Mouse (Mus musculus) MEL (cell line): ENCODE measurements at regions not wholly inside any gene's neighbourhood (a gene's known extent, or its start where the extent isn't known, plus 50 kb on each side); places are given as distances from the start of the nearest gene placed in this dataset.

Experiments used
- CTCF ChIP-seq, 3 experiments: IDR thresholded peaks in 2 of 3; conservative IDR thresholded peaks in 1 of 3; 2 replicates each; pipeline ENCODE4 v1.5.1; 2011 to 2012; ENCODE audit warnings: low read length in 3 of 3, low read depth in 2 of 3, mild to moderate bottlenecking in 2 of 3, improper control_type of control experiment in 1 of 3, inconsistent platforms in 1 of 3, mixed read lengths in 1 of 3, moderate library complexity in 1 of 3; ENCODE audit not compliant: control insufficient read depth in 1 of 3, insufficient read depth in 1 of 3, poor library complexity in 1 of 3, severe bottlenecking in 1 of 3
- EP300 ChIP-seq, 2 experiments: IDR thresholded peaks; 2 replicates each; pipeline ENCODE4 v1.6.1; 2011; ENCODE audit warnings: improper control_type of control experiment in 2 of 2, low read length in 2 of 2, low read depth in 1 of 2, mild to moderate bottlenecking in 1 of 2
- HCFC1 ChIP-seq: IDR thresholded peaks from 2 replicates; pipeline ENCODE4 v1.6.1; 2012; ENCODE audit warnings: low read depth, mild to moderate bottlenecking, inconsistent platforms, low read length, improper control_type of control experiment, moderate library complexity
- MXI1 ChIP-seq: IDR thresholded peaks from 2 replicates; pipeline ENCODE4 v1.6.1; 2011; ENCODE audit warnings: mild to moderate bottlenecking, low read depth, low read length, improper control_type of control experiment
- NELFE ChIP-seq: IDR thresholded peaks from 2 replicates; pipeline ENCODE4 v1.6.1; 2011; ENCODE audit warnings: low read depth, low read length, improper control_type of control experiment
- TBP ChIP-seq: IDR thresholded peaks from 2 replicates; pipeline ENCODE4 v1.8.0; 2011; ENCODE audit warnings: low read depth, low read length, improper control_type of control experiment
- ZC3H11A ChIP-seq: IDR thresholded peaks from 2 replicates; pipeline ENCODE4 v1.6.1; 2012; ENCODE audit warnings: low read depth, mild to moderate bottlenecking, inconsistent platforms, low read length, improper control_type of control experiment
- ZMIZ1 ChIP-seq: IDR thresholded peaks from 2 replicates; pipeline ENCODE4 v1.6.1; 2012; ENCODE audit warnings: low read depth, mild to moderate bottlenecking, inconsistent platforms, low read length, improper control_type of control experiment, moderate library complexity

GRCm38 (mm10) chr8:56962186-56962585 is 358.6 kb upstream of the Hand2 start:
- TF ChIP-seq EP300 (IDR thresholded peaks at IDR 0.05; ENCODE audit: low read depth in 1 of 2, low read length in 2 of 2) (no peak), ZMIZ1 (no peak), CTCF (IDR thresholded peaks at IDR 0.05 in 2 of 3, conservative IDR thresholded peaks at IDR 0.05 in 1 of 3; ENCODE audit: control insufficient read depth in 1 of 3, insufficient read depth in 1 of 3, low read depth in 2 of 3, low read length in 3 of 3, poor library complexity in 1 of 3, severe bottlenecking in 1 of 3) (no peak), MXI1 (no peak), ZC3H11A (no peak), TBP (no peak), NELFE (no peak), HCFC1 (no peak)
